Mouse (Mus musculus) ZHBTc4 (cell line): ENCODE results near the gene Slc22a3.

Experiments used
- DNase-seq: peaks from one replicate; pipeline ENCODE4 v3.0.0-alpha.2; 2011; ENCODE audit warnings: low read depth, low spot score

Slc22a3 gene

DNA sequence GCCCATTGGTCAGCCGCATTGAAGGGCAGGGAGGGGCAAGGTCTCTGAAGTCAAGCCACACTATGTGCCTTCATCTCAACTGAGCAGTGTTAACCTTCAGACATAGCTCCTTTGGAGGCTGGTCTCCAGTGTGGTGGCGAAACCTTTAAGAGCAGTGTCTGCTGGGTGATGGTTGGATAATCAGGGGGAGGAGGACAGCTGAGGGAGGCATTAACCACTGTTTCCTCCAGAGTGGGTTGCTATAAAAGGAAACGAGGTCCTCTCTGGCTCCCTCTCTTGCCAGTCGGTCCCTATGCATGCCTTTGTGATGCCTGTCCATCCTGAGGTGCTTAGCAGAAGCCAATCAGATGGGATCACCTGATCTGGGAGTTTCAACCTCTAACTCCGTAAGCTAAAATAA lies 38.8 kb downstream of the Slc22a3 start:
- DNase-seq = no peak

DNA sequence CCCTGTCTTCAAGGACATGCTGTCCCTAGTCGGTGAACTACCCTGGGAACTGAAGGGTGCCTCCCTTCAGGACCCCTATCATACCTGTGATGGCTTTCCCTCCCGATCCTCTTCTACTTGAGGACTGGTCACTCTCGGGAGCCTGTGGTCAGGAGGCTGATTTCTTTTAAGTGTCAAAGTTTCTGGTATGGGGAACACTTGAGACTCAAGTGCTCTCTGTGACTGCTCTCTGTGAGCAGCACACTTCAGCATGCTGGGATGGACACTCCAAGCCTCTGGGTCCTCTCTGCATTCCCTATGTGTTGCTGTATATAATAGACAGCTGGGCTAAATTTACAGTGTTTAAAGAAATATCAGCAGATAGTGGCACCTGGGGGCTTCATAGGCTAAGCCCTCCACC lies 39.9 kb downstream of the Slc22a3 start:
- DNase-seq = no peak

DNA sequence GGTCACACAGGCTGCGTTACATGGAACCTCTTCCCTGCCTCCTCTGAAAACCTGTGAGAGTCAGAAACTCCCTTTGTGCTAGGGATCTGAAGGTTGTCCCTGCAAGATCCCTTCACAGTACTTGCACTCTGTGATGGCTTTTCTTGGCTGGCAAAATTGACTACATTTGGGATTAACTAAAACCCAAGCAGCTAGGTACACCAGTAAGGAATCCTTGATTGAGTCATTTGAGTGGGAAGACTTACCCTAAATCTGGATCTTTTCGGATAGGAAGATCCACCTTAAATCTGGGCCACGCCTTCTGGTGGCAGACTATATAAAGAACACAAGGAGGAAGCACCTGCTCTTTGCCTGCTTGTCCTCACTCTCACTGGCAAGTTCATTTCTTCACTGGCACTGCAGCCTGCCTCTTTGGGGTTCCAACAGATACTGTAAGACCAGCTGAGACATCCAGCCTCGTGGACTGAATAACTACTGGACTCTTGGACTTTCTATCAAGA lies 41.0 kb downstream of the Slc22a3 start:
- DNase-seq = no peak

DNA sequence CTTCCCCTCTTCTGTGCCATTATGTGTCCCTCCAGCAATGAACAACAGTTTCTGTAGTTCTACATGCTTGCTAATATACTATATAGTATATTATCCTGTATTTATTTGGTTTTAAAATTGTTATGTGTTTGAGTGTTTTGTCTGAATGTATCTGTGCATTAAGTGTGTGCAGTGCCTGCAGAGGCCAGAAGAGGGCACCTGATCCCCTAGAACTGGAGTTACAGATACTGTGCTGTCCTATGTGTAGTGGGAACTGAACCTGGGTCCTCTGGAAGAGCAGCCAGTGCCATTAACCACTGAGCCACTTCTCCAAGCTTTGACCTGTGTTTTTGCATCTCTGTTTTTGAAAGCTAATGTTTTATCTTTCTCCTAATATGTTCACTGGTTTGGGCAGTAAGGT lies 46.3 kb downstream of the Slc22a3 start:
- peak; percentile 34 for DNase-seq

DNA sequence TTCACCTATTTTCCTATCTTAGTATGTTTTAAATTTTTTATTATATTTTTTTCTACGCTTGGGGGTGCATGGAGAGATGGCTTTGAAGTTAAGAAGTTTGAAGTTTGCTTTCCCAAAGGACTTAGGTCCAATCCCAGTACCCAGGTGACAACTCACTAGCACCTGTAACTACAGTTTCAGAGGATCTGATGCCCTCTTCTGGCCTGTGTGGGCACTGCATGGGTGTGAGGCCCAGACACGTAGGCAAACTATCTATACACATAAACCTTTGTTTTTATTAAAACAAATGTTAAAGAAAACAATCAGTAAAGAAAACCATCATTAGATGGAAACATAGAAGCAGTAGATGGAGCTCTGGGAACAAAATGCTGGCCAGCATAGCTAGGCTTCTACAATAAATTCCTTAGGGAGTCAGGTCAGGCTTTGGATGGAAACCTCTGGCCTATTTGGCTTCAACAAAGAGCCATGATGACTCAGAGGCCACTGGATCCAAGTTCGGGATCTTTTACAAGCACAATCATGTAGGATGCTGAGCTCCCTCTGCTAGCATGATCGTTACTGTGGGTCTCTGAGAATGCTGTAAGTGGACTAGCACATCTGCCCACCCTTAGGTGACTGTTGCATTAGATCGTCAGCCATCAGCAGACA lies 52.2 kb downstream of the Slc22a3 start:
- peak; percentile 49 for DNase-seq

DNA sequence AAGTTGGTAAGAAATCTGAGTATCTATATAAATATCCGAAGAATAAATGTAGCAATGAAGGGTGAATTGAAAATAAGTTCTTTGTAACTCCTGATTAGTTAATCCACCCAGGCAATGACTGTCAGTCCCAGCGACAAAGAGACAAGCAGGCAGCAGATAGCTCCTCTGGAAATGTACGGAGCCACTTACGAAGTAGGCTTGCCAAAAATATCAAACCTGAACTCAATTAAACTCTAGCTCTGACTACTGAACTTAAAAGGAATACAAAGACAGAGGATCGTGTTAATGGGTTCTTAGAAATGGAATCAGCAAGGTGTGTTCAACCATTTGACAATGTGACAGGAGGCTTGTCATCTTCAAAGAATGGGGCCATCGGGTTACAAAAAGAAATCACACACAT lies 53.8 kb downstream of the Slc22a3 start:
- no peak for DNase-seq

DNA sequence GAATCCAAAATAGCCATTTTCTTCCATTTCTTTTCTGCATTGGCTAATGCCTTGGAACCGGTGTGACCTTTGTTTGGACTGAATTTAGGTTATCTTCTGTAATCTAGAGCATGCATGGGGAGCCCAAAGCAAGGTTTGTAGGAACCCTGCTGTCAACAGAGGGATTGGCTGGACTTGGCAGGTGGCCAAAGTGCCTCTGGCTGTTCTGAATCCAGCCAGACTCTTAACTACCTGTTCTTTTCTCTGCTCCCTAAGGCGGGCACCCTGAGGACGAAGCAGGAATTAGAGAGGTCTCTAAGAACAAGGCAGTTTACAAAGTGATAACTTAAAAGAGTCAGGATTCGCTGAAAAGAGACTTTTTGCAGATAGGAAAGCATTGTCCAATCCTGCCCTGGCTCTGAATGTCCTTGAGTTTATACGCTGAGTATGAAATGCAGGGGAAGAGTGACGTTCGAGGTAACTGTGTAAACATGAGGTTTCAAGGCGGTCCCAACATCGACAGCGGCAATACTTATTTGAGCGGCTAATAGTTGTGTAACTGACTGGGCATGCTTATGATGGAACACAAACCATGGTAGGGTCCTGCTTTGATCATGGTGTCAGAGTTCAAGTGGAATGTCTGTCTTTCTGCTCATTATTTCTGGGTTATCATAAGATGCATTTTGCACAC lies 54.5 kb downstream of the Slc22a3 start:
- peak; percentile 32 for DNase-seq

DNA sequence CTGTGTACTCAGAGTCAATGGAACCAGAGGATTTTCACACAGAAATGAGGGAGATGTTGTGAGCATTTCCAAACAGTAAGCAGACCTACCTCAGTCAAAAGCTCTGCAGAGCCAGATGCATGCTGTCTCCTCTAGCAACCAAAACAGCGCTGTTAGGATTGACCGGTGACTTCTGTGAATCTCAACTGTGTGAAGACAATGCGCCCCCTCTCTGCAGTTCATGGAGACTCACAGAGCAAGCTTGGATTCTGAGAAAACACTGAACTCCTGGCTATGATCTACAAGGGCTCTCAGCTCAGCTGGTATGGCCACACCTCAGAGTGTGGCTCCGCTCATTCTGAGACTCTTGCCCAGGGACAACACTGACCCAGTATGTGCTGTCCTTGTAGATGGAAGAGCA lies 56.3 kb downstream of the Slc22a3 start:
- DNase-seq = peak; percentile 20

DNA sequence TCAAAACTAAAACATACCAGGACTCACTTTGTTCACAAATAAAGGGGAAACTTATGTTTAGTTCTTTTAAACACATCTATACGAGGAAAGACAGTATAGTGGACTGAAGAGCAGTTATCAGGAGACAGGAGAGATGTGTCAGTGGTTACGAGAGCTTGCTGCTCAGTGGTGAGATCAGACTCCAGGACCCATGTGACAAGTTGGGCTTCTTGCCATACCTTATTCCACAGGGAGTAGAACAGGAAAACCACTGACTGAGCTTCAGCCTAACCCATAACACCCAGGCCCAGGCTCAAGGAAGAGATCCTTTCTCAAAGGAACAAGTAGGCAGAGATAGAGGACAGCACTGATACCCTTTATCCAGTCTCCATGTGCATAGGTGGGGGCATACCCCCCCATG lies 62.9 kb downstream of the Slc22a3 start:
- no peak for DNase-seq

DNA sequence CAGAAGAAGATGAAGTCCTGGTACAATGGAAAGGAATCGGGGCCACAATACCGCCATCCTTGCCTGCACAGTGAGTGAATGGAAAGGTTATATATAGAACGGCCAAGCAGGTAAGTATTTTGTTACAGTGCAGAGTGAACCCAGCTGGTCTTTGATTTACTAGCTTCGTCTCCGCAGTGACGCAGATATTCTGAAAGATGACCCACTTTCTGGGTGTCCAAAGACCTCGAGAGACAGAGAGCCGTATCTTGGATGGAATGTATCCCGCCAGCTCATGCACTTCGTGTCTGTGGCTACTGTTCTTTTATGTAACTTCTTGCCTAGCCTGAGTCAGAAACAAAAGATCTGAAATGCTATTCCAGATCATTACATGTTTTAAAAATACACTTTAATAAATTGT lies 69.7 kb downstream of the Slc22a3 start:
- no peak for DNase-seq

DNA sequence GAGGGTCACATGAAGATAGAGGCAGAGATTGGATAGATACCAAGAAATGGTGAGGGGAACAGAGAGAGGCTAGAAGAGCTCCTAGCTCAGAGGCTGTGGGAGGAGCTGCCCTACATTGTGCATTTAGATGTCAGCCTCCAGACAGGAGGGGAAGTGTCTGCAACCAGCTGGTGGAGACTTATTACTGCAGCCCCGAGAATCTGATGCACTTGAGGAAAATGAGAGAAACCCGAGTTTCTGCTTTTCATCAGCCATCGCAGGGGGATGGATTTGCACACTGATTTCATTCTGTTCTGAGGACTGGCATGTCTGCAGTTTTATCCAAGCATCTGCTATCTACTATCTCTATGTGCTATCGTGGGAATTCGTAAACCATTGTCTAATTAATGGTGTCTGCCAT lies 75.8 kb downstream of the Slc22a3 start:
- no peak for DNase-seq

DNA sequence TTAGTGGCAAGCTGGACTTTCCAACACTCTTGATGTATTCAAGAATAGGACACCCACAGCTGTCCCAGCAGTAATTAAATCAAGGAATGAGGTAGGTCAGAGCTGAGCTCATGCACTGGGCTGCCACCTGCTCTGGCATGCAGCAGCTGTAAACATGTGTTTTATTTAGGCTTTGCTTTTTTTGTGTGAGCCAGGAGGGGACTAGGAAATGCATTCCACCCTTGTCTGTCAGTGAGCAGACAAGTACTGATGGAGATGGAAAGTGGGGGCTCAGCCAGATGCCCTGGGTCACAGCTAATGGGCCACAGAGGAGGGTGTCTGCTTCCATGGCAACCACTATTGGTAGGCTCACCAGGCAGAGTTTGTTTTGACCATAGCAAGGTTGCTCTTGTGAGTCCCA lies 79.1 kb downstream of the Slc22a3 start:
- DNase-seq = no peak

DNA sequence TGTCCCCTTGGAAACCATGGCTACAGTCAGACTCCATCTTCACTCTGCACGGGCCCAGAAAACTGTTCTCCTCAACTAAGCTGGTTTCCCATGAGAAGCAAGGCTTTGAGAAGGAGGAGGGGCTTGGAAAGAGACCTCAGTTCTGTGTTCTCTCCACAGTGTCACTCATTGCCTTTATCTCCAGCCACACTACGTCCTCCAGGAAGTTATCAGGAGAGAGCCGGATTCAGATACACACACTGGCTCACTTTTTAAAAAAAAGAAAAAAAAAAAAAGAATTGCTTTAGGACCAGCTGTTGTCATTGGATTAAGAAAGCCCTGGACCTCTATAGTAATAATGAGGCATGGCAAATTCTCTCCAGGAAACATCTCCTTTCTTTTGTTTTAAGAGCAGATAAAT lies 80.3 kb downstream of the Slc22a3 start:
- DNase-seq = no peak

DNA sequence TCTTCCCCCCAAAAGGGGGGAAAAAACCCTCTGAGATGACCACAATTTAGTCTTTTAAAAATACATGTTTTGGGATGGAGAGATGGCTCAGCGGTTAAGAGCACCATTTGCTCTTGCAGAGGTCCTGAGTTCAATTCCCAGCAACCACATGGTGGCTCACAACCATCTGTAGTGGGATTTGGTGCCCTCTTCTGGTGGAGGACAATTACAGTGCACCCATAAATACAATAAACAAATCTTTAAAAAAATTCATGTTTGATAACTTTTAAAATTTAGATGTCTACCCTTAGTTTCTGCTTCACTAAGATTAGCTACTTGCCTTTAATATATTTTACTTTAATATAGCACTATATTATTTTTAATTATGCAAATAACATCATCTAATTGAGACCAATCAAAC lies 85.4 kb downstream of the Slc22a3 start:
- DNase-seq = no peak

DNA sequence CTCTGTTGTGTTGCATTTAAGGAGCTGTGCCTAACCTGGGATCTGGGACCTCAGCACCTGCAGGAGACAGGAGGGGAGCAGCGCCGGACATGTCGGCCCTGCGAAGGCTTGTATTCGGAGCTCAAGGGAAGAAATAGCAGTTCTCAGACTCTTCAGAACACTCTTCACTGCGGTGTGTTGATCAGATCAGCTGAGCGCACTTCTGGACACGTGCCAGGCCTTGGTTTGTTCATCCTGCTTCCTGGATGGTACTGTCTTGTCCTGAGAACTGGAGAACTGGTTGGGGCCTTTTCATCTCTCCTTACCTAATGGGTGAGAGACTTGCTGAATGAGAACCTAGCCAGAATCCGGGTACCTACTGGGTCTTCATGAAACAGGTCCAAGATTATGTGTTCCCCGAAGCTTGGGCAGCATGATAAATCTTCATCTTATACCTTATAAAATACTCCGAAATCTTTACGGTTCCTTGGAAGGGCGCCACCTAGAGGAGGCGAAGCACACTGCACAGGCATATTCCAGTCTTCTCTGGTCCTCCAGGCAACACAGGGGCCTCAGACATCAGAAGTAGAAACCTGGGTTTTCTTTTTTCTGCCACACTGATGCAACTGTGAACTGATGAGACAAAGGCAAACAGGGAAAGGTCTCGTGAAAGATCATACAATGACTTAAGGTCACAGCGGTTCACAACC lies 86.5 kb downstream of the Slc22a3 start:
- peak; percentile 61 for DNase-seq

DNA sequence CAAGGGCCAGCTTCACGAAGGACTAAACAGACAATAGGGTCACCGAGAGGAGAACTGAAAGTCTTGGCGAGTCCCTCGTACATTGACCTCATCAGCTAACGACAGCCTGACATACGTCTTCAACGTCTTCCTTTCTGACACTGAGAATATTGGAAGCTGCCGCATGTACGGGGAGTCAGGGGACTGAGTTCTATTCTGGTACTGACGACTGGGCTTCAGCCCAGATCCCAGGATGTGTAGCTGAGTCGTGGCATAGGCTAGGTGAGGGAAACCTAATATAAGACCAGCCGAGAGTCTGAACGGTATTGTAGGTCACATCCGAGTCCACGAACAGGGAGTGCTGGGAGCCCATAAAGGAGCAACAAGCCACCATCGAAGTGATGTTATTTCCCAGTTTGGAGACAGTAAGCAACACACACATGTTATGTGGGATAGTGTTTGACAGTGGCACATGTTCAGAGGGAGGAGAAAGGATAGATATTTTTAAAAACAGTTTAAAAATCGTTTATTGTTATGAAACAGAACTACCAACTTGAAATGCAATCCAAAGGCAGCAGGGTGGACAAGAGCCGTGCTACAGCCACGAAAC lies 87.9 kb downstream of the Slc22a3 start:
- no peak for DNase-seq

DNA sequence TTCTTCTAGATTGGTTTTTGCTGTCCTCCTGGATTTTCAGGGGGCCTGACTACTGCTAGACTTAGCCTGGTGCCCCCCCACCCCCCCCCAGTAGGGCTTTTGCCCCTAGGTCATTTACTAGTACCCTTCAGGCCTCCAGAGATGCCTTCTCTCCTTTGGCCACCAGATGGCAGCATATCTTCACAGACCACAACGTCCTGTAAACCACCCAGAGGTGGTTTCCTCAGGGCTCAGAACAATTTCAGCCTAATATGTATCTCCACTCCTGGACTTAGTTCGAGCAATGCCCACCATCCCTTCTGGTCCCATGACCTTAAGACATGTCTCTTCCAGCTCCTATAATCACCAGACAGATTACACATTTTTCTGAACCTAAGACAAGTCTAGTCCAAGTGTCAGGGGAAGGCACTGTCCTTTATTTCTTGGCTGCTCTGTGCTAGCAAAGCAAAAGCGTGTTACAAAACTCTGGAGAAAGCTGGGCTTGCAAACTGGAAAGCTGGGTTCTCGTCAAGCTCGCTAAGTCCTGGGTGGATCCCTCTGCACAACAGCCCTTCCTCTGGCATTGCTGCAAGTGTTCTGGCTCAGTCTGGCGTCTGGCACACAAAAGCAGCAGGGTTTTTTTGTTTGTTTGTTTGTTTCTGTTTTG lies 91.1 kb downstream of the Slc22a3 start:
- DNase-seq = peak; percentile 76

DNA sequence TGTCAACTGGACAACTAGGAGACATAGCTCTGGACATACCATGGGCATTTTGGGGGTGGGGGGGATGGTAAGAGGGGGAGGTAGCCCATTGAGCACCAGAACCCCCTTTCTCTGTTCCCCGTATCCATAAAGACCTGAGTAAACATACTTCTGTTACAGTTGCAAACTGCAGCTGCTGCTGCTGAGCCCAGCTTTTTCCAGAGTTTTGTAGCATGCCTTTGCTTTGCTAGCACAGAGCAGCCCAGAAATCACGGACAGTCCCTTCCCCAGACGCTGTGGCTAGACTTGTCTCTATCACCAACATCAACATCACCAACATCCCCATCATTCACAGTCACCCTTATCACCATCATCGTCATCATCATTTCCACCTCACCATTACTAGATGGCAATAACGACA lies 91.8 kb downstream of the Slc22a3 start:
- no peak for DNase-seq

DNA sequence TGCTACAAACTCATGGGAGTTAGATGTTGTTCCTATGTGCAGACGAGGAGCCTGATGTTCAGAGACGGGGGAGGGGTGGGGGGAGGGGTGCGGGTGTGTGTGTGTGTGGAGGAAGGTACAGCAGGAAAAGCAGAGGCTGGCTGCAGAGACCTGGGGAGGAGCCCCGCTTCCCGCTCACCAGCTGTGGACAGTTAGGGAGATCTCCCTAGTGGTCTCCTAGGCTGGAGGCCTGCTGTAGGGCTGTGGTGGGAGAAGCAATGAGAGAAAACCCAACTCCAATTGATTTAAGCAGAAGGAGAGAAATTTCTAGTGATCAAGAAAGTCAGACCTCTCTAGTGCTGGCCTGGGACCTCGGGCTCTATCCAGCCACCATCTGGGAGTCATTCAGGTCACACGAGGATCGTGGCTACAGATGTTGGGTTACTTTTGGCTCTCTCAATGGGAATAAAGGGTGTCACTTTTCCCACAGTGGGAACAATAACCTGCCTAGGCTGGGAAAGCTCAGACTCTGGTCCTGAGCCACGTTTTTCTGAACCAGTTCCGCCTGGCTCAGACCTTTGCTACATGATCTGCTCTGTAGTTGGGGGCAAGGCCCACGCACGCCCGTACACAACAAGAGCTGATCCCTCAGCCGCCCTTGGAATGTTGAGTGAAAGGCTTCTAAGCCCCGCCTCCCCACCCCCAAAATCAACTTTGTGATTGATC lies 92.3 kb downstream of the Slc22a3 start:
- DNase-seq = no peak

DNA sequence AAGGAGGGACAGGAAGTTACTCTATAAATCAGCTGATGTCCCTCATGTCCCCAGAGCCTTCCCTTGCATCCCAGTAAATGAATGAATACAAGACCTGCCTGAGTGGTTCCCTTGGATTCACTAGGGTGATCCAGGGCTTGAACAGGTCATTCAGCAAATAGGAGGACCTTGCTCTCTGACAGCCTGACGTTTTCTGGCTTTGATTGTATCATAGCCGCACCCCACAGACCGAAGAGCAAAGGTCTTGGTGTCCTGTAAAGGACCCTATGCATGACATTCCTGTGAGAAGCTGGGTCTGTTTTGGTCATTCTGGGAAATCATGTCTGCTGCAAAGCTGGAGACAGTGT lies 94.6 kb downstream of the Slc22a3 start:
- DNase-seq = no peak

DNA sequence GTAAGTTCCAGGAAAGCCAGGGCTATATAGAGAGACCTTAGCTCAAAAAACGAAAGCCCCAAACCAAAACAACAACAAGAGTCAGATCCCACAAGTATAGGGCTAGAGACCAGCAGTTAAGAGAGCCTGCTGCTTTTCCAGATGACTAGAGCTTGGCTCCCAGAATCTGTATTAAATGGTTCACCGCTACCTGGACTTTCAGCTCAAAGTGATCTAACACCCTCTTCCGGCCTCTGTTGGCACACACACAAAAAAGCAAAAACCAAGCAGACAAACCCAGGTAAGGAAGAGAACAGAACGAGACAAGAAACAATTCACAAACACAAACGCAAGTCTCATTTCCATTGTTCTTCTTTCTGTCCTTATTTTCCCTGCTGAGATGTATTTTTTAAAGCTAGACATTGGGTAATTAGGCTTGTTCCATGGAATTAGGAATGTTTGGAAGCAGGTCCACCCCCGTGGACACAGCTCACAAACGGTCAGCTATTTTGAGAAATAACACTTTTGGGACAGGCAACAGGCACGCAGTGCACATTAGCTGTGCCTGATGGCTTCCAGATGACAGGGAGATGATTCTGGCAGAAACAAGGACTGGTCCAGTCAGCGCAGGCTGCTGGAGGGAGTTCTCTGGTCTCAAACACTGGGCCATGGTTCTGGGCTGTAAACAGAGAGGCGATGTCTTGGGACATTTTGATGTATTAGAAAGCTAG lies 95.2 kb downstream of the Slc22a3 start:
- DNase-seq = no peak
